Mouse (Mus musculus) heart, embryonic 11.5 days (tissue): ENCODE data around the gene Aqp5. TPM values are rescaled to one million over a fixed set of nuclear protein-coding genes. Genes with fewer than 3 reads are reported as not detected.

Experiments
- ATAC-seq: fragments of 200-750 bp; cut with Nextera tagmentation; replicated peaks from 2 replicates; pipeline ENCODE4 v1.8.0; 2017; ENCODE audit warnings: moderate library complexity; ENCODE audit not compliant: insufficient number of reproducible peaks, low FRiP score, low TSS enrichment
- H3K27ac ChIP-seq: fragments of 300-500 bp; sonication (generic); 2 replicates; pipeline ENCODE4 v1.5.1; 2014; ENCODE audit warnings: mild to moderate bottlenecking, low read depth, low read length
- H3K27me3 ChIP-seq: fragments of 300-500 bp; sonication (generic); 2 replicates; pipeline ENCODE4 v1.6.1; 2014; ENCODE audit warnings: mild to moderate bottlenecking, low read length, mixed read lengths; ENCODE audit not compliant: control insufficient read depth, insufficient read depth
- H3K36me3 ChIP-seq: fragments of 300-500 bp; sonication (generic); 2 replicates; pipeline ENCODE4 v1.6.1; 2014; ENCODE audit warnings: mild to moderate bottlenecking, low read length, moderate library complexity, mixed read lengths; ENCODE audit not compliant: control insufficient read depth, insufficient read depth
- H3K4me1 ChIP-seq: fragments of 300-500 bp; sonication (generic); 2 replicates; pipeline ENCODE4 v1.6.1; 2014; ENCODE audit warnings: low read length; ENCODE audit not compliant: control insufficient read depth, insufficient read depth
- H3K4me2 ChIP-seq: fragments of 300-500 bp; sonication (generic); 2 replicates; pipeline ENCODE4 v1.6.1; 2014; ENCODE audit warnings: mild to moderate bottlenecking, moderate library complexity
- H3K4me3 ChIP-seq: fragments of 300-500 bp; sonication (generic); 2 replicates; pipeline ENCODE4 v1.5.1; 2014; ENCODE audit warnings: low read depth, low read length
- H3K9ac ChIP-seq: fragments of 300-500 bp; sonication (generic); 2 replicates; pipeline ENCODE4 v1.6.1; 2014; ENCODE audit warnings: mild to moderate bottlenecking, low read depth, low read length, moderate library complexity
- H3K9me3 ChIP-seq: fragments of 300-500 bp; sonication (generic); replicated peaks from 2 replicates; pipeline ENCODE4 v1.6.1; 2016; ENCODE audit warnings: low read length; ENCODE audit not compliant: control insufficient read depth
- WGBS: fragments of 180-500 bp; shearing (Covaris S2); extraction: QIAGEN DNeasy Blood & Tissue Kit; methylation state at CpG from one replicate; pipeline ENCODE4 v1.1.7; 2014; ENCODE audit not compliant: insufficient replicate concordance; 5-methylcytosine and 5-hydroxymethylcytosine counted together
- polyA plus RNA-seq: library from polyadenylated mRNA; unstranded; fragments of >200 nt; fragmentation: Nextera tagmentation; extraction: Ambion mirVana; gene quantifications from 2 replicates; pipeline ENCODE4 v1.2.1, GENCODE M21; 2014

Gene Aqp5
- polyA plus RNA-seq, 1 experiment from 2014 or later, result 1.6 TPM

DNA sequence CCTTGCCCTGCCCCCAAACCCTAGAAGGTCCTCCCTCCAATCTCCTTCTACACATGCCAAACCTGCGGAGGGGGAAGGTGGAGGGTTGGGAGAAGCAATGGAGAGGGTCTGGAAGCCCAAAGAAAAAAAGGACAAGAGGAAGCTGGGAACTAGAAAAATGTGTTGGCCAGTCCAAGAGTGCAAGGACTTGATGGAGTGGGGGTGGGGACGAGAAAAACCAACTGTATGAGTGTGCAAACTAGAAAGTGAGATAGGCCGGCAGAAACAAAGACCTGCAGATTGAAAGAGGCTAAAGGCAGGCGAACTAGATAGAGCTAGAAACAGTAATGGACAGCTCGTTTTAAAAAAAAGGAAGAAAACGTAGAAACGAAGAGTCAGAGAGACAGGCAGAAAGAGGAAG lies 878 bp upstream of the Aqp5 start:
- Histone ChIP-seq H3K4me2 (no peak overlapping the region), H3K9ac (no peak overlapping the region), H3K27me3 (peaks cover 100% of the 10 kb centered on the region), H3K9me3 (no peaks in the 10 kb centered on the region), H3K36me3 (no peaks in the 10 kb centered on the region), H3K4me1 (peaks cover 7% of the 10 kb centered on the region), H3K4me3 (peak overlapping the region; percentile 39; the same call in 1 of the 2 replicates), H3K27ac (no peak overlapping the region)
- ATAC-seq, result no peak
- 22% methylated on average over 7 of the region's 7 CpGs for WGBS

DNA sequence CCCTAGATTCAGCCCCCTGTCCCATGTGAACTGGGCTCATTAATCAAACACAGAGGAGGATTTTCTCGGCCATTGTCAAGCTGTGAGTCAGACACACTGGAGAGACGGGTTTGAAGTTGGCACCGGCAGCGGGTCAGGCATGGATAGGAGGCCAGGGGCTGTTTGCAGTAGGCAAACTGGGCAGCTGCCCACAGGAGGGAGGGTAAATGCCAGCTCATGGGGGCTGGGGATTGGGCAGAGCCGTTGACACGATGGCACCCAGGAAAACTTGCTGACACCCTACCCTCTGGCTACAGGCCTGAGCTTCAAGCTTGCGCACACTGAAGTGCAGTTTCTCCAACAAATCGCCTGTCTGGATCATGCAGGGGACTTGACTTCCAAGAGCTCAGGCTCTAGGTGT lies 1.6 kb downstream of the Aqp5 start:
- no peak overlapping the region for H3K4me3 ChIP-seq
- H3K27ac ChIP-seq, result no peak overlapping the region
- no peaks in the 10 kb centered on the region for H3K36me3 ChIP-seq
- ATAC-seq, result no peak
- H3K4me2 ChIP-seq, result no peak overlapping the region
- peaks cover 90% of the 10 kb centered on the region for H3K27me3 ChIP-seq
- H3K4me1 ChIP-seq, result peaks cover 3% of the 10 kb centered on the region; the same call in 1 of the 2 replicates
- H3K9ac ChIP-seq, result no peak overlapping the region
- 70% methylated on average over 8 of the region's 8 CpGs for WGBS
- no peaks in the 10 kb centered on the region for H3K9me3 ChIP-seq

DNA sequence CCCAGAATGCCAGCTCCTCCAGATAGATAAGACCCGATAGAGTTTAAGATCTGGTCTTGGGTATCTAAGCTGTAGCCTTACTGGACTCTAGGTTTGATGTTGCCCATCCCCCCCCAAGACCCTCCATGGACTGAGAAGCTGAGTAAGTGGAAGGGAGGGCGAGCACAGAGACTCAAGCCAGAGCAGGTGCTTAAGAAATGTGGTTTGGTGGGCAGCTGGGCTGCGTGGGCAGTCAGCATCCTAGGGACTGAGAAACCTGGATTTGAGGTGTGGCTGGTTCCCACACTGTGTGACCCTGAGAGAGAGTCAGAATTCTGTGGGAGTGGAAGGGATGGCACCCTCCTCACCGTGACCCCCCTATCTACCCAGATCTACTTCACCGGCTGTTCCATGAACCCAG lies 2.3 kb downstream of the Aqp5 start:
- H3K36me3 ChIP-seq, result no peaks in the 10 kb centered on the region
- no peak overlapping the region for H3K27ac ChIP-seq
- H3K9me3 ChIP-seq, result no peaks in the 10 kb centered on the region
- H3K4me1 ChIP-seq, result peaks cover 3% of the 10 kb centered on the region; the same call in 1 of the 2 replicates
- H3K9ac ChIP-seq, result no peak overlapping the region
- no peak for ATAC-seq
- H3K27me3 ChIP-seq, result peaks cover 90% of the 10 kb centered on the region
- H3K4me2 ChIP-seq, result no peak overlapping the region
- 74% methylated on average over 5 of the region's 5 CpGs for WGBS
- H3K4me3 ChIP-seq, result no peak overlapping the region

DNA sequence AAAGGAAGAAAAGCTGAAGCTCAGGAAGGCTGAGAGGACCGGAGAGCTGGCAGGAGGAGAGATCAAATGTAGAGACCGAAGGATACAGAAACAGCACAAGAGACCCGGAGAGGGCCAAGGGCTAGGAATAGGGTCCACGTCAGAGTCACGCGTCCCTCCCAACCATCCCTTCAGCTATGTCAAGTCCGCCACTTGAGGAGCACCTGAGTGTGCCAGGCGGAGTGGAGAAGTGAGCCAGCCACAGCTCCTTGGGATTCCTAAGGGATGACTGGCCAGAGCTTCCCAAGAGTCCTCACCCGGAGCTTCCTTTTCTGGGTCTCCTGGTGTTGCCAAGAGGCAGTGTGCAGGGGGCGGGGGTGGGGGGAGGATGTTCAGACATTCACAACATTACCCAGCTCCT lies 4.4 kb downstream of the Aqp5 start:
- no peak for ATAC-seq
- Histone ChIP-seq H3K4me2 (no peak overlapping the region), H3K9ac (no peak overlapping the region), H3K27ac (no peak overlapping the region), H3K4me1 (peaks cover 10% of the 10 kb centered on the region), H3K36me3 (no peaks in the 10 kb centered on the region), H3K4me3 (no peak overlapping the region), H3K27me3 (peaks cover 81% of the 10 kb centered on the region), H3K9me3 (no peaks in the 10 kb centered on the region)
- WGBS, result 72% methylated on average over 10 of the region's 10 CpGs

DNA sequence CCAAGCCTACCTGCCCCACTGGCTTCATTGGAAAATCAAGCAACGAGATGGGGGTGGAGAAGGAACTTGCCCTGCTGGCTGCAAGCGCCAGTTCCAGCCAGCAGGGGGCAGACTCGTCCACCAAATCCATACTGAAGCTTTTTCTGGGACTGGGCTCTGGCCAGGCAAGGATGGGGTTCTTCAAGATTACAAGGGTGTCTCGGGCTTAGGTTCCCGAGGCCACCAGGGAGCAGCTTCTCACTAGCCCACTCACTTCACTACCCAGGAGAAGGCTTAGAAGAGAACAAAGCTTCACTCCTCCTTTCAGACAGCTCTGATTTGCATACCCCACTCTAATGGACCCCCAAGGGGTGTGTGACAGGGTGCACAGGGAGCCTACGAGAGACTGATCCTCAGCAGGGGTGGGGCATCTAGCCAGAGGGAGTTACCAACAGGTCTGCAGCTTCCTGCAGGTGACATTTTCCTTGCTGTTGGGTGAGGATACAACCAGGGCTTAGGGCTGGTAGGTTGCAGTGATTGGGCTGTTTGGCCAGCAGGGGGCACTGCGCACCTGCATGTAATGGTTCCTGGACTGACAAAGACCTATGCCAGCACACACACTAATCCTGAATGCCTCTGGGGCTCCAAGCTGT lies 5.6 kb downstream of the Aqp5 start:
- no peak overlapping the region for H3K27ac ChIP-seq
- H3K36me3 ChIP-seq, result no peaks in the 10 kb centered on the region
- H3K27me3 ChIP-seq, result peaks cover 81% of the 10 kb centered on the region
- no peak overlapping the region for H3K4me2 ChIP-seq
- H3K9me3 ChIP-seq, result no peaks in the 10 kb centered on the region
- H3K4me3 ChIP-seq, result no peak overlapping the region
- peak; percentile 39; the same call in 1 of the 2 replicates for ATAC-seq
- WGBS, result 0% methylated on average over 7 of the region's 7 CpGs
- H3K4me1 ChIP-seq, result peaks cover 10% of the 10 kb centered on the region
- no peak overlapping the region for H3K9ac ChIP-seq

DNA sequence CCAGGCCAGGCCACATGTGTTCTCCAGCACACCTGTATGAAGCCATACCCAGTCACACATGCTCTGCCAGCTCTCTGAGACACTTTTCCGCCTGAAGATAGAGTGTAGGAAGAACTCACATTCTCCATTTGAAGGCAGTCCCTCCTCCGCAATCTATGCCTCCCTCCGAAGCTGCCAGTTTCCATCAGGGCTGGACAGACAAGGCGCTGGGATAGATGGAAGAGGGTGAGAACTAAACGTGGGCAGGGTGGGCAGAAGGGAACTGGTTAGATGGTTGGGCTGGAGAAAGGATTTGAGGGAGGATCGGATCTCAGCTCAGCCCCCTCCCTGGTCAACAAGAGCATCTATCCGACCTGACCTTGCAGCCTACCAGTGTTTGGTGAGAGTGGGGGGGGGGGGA lies 6.3 kb downstream of the Aqp5 start:
- H3K4me1 ChIP-seq, result peaks cover 15% of the 10 kb centered on the region
- peaks cover 79% of the 10 kb centered on the region for H3K27me3 ChIP-seq
- no peak overlapping the region for H3K27ac ChIP-seq
- H3K4me2 ChIP-seq, result no peak overlapping the region
- 59% methylated on average over 7 of the region's 7 CpGs for WGBS
- no peak overlapping the region for H3K4me3 ChIP-seq
- no peak for ATAC-seq
- H3K9ac ChIP-seq, result no peak overlapping the region
- H3K9me3 ChIP-seq, result no peaks in the 10 kb centered on the region
- H3K36me3 ChIP-seq, result no peaks in the 10 kb centered on the region

DNA sequence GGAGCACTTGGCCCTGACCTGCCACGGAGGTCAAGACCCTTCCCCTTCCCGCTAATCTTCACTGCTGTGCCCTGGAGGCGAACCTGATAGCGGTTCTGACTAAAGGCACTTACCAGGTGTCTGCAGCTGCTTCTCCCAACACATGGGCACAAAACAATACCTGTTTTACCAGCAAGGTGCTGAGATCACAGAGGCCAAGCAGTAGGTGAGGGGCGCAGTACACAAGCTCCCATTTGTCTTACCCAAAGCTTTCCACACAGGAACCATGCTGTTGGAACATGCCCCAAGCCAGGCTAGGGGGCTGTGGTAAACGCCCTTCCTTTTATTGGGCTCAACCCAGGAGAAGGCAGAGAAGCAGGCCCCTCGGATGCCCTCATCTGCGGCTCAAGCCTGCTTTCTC lies 7.0 kb downstream of the Aqp5 start:
- peaks cover 15% of the 10 kb centered on the region for H3K4me1 ChIP-seq
- peaks cover 77% of the 10 kb centered on the region for H3K27me3 ChIP-seq
- H3K9me3 ChIP-seq, result no peaks in the 10 kb centered on the region
- 50% methylated on average over 8 of the region's 8 CpGs for WGBS
- H3K36me3 ChIP-seq, result no peaks in the 10 kb centered on the region
- H3K9ac ChIP-seq, result no peak overlapping the region
- no peak for ATAC-seq
- no peak overlapping the region for H3K4me3 ChIP-seq
- no peak overlapping the region for H3K27ac ChIP-seq
- H3K4me2 ChIP-seq, result no peak overlapping the region

DNA sequence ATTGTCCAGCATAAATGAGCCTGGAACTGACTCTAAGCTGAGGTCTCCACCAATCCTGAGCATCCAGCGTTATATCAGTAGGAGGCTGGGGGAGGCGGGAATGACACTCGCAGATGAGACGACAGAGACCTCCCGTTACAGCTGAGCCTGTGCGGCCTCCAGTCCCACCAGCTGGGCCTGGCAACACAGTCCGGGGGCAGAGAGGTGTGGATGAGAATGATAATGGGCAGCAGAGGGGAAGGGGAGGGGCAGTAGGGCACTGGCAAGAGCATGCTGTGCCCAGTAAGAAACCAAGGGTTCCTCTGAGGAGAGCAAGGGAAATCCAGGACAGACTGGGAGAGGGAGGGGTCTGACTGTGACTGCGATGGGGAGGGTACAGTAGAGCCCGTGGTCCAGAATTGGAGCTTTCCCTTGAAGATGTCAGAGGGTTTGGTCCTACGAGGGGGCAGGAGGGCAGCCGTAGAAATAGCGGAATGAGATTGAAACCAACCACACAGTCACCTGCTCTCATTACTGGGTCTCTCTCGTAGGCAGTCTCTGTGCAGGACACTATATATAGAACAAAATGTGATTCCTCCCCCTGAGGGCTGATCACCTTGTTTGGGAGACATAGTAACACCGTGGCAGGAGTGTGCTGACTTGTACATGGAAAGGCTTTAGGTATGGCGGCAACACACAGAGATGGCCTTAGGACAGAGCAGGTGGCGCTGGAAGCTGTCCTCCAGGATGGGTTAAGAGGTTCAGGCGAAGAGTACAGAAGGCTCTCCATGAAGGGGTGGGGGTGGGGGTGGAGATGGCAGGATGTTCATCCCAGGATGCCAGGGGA lies 8.9 kb downstream of the Aqp5 start:
- Histone ChIP-seq H3K27ac (no peak overlapping the region), H3K9me3 (no peaks in the 10 kb centered on the region), H3K4me1 (peaks cover 20% of the 10 kb centered on the region), H3K27me3 (peaks cover 62% of the 10 kb centered on the region), H3K4me3 (no peak overlapping the region), H3K36me3 (no peaks in the 10 kb centered on the region), H3K4me2 (peak overlapping the region; percentile 0; the same call in 1 of the 2 replicates), H3K9ac (no peak overlapping the region)
- no peak for ATAC-seq
- WGBS, result 47% methylated on average over 17 of the region's 17 CpGs
